Mouse (Mus musculus) neural tube, embryonic 11.5 days (tissue): ENCODE results near the gene Abhd17b. TPM values are rescaled to one million over a fixed set of nuclear protein-coding genes. Genes with fewer than 3 reads are reported as not detected.

Source experiments
- ATAC-seq: fragments of 200-750 bp; cut with Nextera tagmentation; 2 replicates; pipeline ENCODE4 v1.8.0; 2017; ENCODE audit warnings: moderate number of reproducible peaks, mild to moderate bottlenecking, moderate TSS enrichment, moderate library complexity; ENCODE audit not compliant: insufficient read depth, low FRiP score, low TSS enrichment
- DNase-seq: peaks from one replicate; pipeline ENCODE4 v3.0.0-alpha.2; 2015; ENCODE audit warnings: low spot score
- H3K27ac ChIP-seq: fragments of 300-500 bp; sonication (generic); 2 replicates; pipeline ENCODE4 v1.5.1; 2014; ENCODE audit warnings: low read depth, mild to moderate bottlenecking, low read length
- H3K27me3 ChIP-seq: fragments of 300-500 bp; sonication (generic); 2 replicates; pipeline ENCODE4 v1.6.1; 2014; ENCODE audit warnings: mild to moderate bottlenecking, low read length, mixed read lengths; ENCODE audit not compliant: control insufficient read depth, insufficient read depth
- H3K36me3 ChIP-seq: fragments of 300-500 bp; sonication (generic); 2 replicates; pipeline ENCODE4 v1.6.1; 2014; ENCODE audit warnings: mild to moderate bottlenecking, low read length, moderate library complexity, mixed read lengths; ENCODE audit not compliant: control insufficient read depth, insufficient read depth
- H3K4me1 ChIP-seq: fragments of 300-500 bp; sonication (generic); 2 replicates; pipeline ENCODE4 v1.6.1; 2014; ENCODE audit warnings: low read length, mixed read lengths; ENCODE audit not compliant: control insufficient read depth, insufficient read depth
- H3K4me2 ChIP-seq: fragments of 300-500 bp; sonication (generic); 2 replicates; pipeline ENCODE4 v1.6.1; 2014; ENCODE audit warnings: low read depth, mild to moderate bottlenecking, moderate library complexity
- H3K4me3 ChIP-seq: fragments of 300-500 bp; sonication (generic); 2 replicates; pipeline ENCODE4 v1.5.1; 2014; ENCODE audit warnings: low read depth, low read length
- H3K9ac ChIP-seq: fragments of 300-500 bp; sonication (generic); 2 replicates; pipeline ENCODE4 v1.6.1; 2014; ENCODE audit warnings: mild to moderate bottlenecking, low read length
- H3K9me3 ChIP-seq: fragments of 300-500 bp; sonication (generic); 2 replicates; pipeline ENCODE4 v1.6.1; 2016; ENCODE audit warnings: low read length; ENCODE audit not compliant: control insufficient read depth
- WGBS: fragments of 180-500 bp; shearing (Covaris S2); extraction: QIAGEN DNeasy Blood & Tissue Kit; methylation state at CpG from one replicate; pipeline ENCODE4 v1.1.7; 2014; 5-methylcytosine and 5-hydroxymethylcytosine counted together
- polyA plus RNA-seq: library from polyadenylated mRNA; unstranded; fragments of >200 nt; fragmentation: Nextera tagmentation; extraction: Ambion mirVana; gene quantifications from 2 replicates; pipeline ENCODE4 v1.2.1, GENCODE M21; 2014

The Abhd17b gene
- polyA plus RNA-seq, 1 experiment from 2014 or later, result 44.2 TPM

GRCm38 (mm10) chr19:21669650-21670049, 16.7 kb downstream of the Abhd17b start:
- no peak overlapping the region for H3K27ac ChIP-seq
- H3K9me3 ChIP-seq, result no peaks in the 10 kb centered on the region
- no peaks in the 10 kb centered on the region for H3K36me3 ChIP-seq
- WGBS, result 91% methylated on average over 4 of the region's 4 CpGs
- DNase-seq, result no peak
- H3K9ac ChIP-seq, result no peak overlapping the region
- no peak for ATAC-seq
- no peaks in the 10 kb centered on the region for H3K27me3 ChIP-seq
- no peak overlapping the region for H3K4me3 ChIP-seq
- H3K4me1 ChIP-seq, result no peaks in the 10 kb centered on the region
- H3K4me2 ChIP-seq, result no peak overlapping the region

- H3K36me3 ChIP-seq, result no peaks in the 10 kb centered on the region
- no peak overlapping the region for H3K9ac ChIP-seq
- no peaks in the 10 kb centered on the region for H3K9me3 ChIP-seq
- no peak for ATAC-seq
- H3K27me3 ChIP-seq, result no peaks in the 10 kb centered on the region
- H3K4me2 ChIP-seq, result no peak overlapping the region
- H3K27ac ChIP-seq, result no peak overlapping the region
- H3K4me1 ChIP-seq, result no peaks in the 10 kb centered on the region
- no peak overlapping the region for H3K4me3 ChIP-seq
- no peak for DNase-seq
- WGBS, result 95% methylated on average over 17 of the region's 17 CpGs
Observed at GRCm38 (mm10) chr19:21674354-21675096, 21.5 kb downstream of the Abhd17b start.

GRCm38 (mm10) chr19:21680091-21680490, 27.1 kb downstream of the Abhd17b start:
- no peaks in the 10 kb centered on the region for H3K27me3 ChIP-seq

GRCm38 (mm10) chr19:21680986-21681385, 28.0 kb downstream of the Abhd17b start:
- H3K27me3 ChIP-seq, result no peaks in the 10 kb centered on the region
- ATAC-seq (no peak), DNase-seq (no peak)
- no peak overlapping the region for H3K4me3 ChIP-seq
- no peaks in the 10 kb centered on the region for H3K4me1 ChIP-seq
- H3K9me3 ChIP-seq, result no peaks in the 10 kb centered on the region
- no peak overlapping the region for H3K27ac ChIP-seq
- H3K4me2 ChIP-seq, result no peak overlapping the region
- H3K9ac ChIP-seq, result no peak overlapping the region
- peaks cover 2% of the 10 kb centered on the region; the same call in 1 of the 2 replicates for H3K36me3 ChIP-seq
- WGBS, result 96% methylated on average over 10 of the region's 10 CpGs

More at GRCm38 (mm10) chr19:21680091-21680490, 27.1 kb downstream of the Abhd17b start:
- Histone ChIP-seq H3K9ac (no peak overlapping the region), H3K4me1 (no peaks in the 10 kb centered on the region), H3K4me2 (no peak overlapping the region), H3K9me3 (no peaks in the 10 kb centered on the region), H3K27ac (no peak overlapping the region), H3K36me3 (peaks cover 2% of the 10 kb centered on the region; the same call in 1 of the 2 replicates), H3K4me3 (no peak overlapping the region)
- ATAC-seq (no peak), DNase-seq (no peak)
- WGBS, result 98% methylated on average over 3 of the region's 3 CpGs

- Histone ChIP-seq H3K9me3 (no peaks in the 10 kb centered on the region), H3K4me2 (no peak overlapping the region), H3K4me1 (no peaks in the 10 kb centered on the region), H3K27ac (no peak overlapping the region), H3K9ac (no peak overlapping the region), H3K4me3 (no peak overlapping the region), H3K36me3 (no peaks in the 10 kb centered on the region), H3K27me3 (no peaks in the 10 kb centered on the region)
- no peak for ATAC-seq
- no peak for DNase-seq
- 78% methylated on average over 3 of the region's 3 CpGs for WGBS
Observed at GRCm38 (mm10) chr19:21713260-21714031, 60.5 kb downstream of the Abhd17b start.

GRCm38 (mm10) chr19:21714278-21714883, 61.4 kb downstream of the Abhd17b start:
- ATAC-seq, result no peak
- no peak overlapping the region for H3K4me2 ChIP-seq
- no peak for DNase-seq
- no peaks in the 10 kb centered on the region for H3K36me3 ChIP-seq
- H3K4me1 ChIP-seq, result no peaks in the 10 kb centered on the region
- H3K9me3 ChIP-seq, result no peaks in the 10 kb centered on the region
- no peaks in the 10 kb centered on the region for H3K27me3 ChIP-seq
- no peak overlapping the region for H3K4me3 ChIP-seq
- H3K27ac ChIP-seq, result no peak overlapping the region
- no peak overlapping the region for H3K9ac ChIP-seq
- WGBS, result 84% methylated on average over 10 of the region's 10 CpGs

GRCm38 (mm10) chr19:21715005-21715442, 62.0 kb downstream of the Abhd17b start:
- Histone ChIP-seq H3K4me3 (no peak overlapping the region), H3K4me1 (no peaks in the 10 kb centered on the region), H3K9me3 (no peaks in the 10 kb centered on the region), H3K36me3 (no peaks in the 10 kb centered on the region), H3K9ac (no peak overlapping the region), H3K4me2 (no peak overlapping the region), H3K27me3 (no peaks in the 10 kb centered on the region), H3K27ac (no peak overlapping the region)
- ATAC-seq (no peak), DNase-seq (no peak)
- 80% methylated on average over 10 of the region's 10 CpGs for WGBS

- Histone ChIP-seq H3K4me3 (no peak overlapping the region), H3K27me3 (no peaks in the 10 kb centered on the region), H3K36me3 (no peaks in the 10 kb centered on the region), H3K9ac (no peak overlapping the region), H3K27ac (no peak overlapping the region), H3K9me3 (no peaks in the 10 kb centered on the region), H3K4me1 (no peaks in the 10 kb centered on the region), H3K4me2 (no peak overlapping the region)
- WGBS, result 90% methylated on average over 9 of the region's 9 CpGs
- ATAC-seq (no peak), DNase-seq (no peak)
Observed at GRCm38 (mm10) chr19:21715515-21715914, 62.5 kb downstream of the Abhd17b start.
